Mouse (Mus musculus) heart, embryonic 16.5 days (tissue): ENCODE results near the gene Umodl1. TPM values are rescaled to one million over a fixed set of nuclear protein-coding genes. Genes with fewer than 3 reads are reported as not detected.

Experiments
- ATAC-seq: fragments of 200-750 bp; cut with Nextera tagmentation; replicated peaks from 2 replicates; pipeline ENCODE4 v1.8.0; 2017; ENCODE audit warnings: moderate number of reproducible peaks; ENCODE audit not compliant: insufficient read depth, low FRiP score; ENCODE audit errors: extremely low read depth
- H3K27ac ChIP-seq: fragments of 300-500 bp; sonication (generic); 2 replicates; pipeline ENCODE4 v1.5.1; 2014; ENCODE audit warnings: mild to moderate bottlenecking, low read length, control low read depth, moderate library complexity
- H3K27me3 ChIP-seq: fragments of 300-500 bp; sonication (generic); 2 replicates; pipeline ENCODE4 v1.6.1; 2014; ENCODE audit warnings: low read length, mixed read lengths; ENCODE audit not compliant: control insufficient read depth, insufficient read depth
- H3K36me3 ChIP-seq: fragments of 300-500 bp; sonication (generic); 2 replicates; pipeline ENCODE4 v1.6.1; 2014; ENCODE audit not compliant: control insufficient read depth, insufficient read depth
- H3K4me1 ChIP-seq: fragments of 300-500 bp; sonication (generic); 2 replicates; pipeline ENCODE4 v1.6.1; 2014; ENCODE audit warnings: low read length, mixed read lengths; ENCODE audit not compliant: control insufficient read depth, insufficient read depth
- H3K4me2 ChIP-seq: fragments of 300-500 bp; sonication (generic); 2 replicates; pipeline ENCODE4 v1.6.1; 2014; ENCODE audit warnings: low read depth, mild to moderate bottlenecking, control low read depth, low read length
- H3K4me3 ChIP-seq: fragments of 300-500 bp; sonication (generic); 2 replicates; pipeline ENCODE4 v1.5.1; 2014; ENCODE audit warnings: mild to moderate bottlenecking, control low read depth, low read length
- H3K9ac ChIP-seq: fragments of 300-500 bp; sonication (generic); 2 replicates; pipeline ENCODE4 v1.6.1; 2014; ENCODE audit warnings: low read length, control low read depth
- H3K9me3 ChIP-seq: fragments of 300-500 bp; sonication (generic); replicated peaks from 2 replicates; pipeline ENCODE4 v1.6.1; 2016; ENCODE audit warnings: low read length; ENCODE audit not compliant: control insufficient read depth
- WGBS: fragments of 180-500 bp; shearing (Covaris S2); extraction: QIAGEN DNeasy Blood & Tissue Kit; methylation state at CpG from one replicate; pipeline ENCODE4 v1.1.7; 2014; 5-methylcytosine and 5-hydroxymethylcytosine counted together
- polyA plus RNA-seq: library from polyadenylated mRNA; unstranded; fragments of >200 nt; fragmentation: Nextera tagmentation; extraction: Ambion mirVana; gene quantifications from 2 replicates; pipeline ENCODE4 v1.2.1, GENCODE M21; 2015

Umodl1 gene
- 1.5 and 3.0 TPM in 2 replicates for polyA plus RNA-seq

DNA sequence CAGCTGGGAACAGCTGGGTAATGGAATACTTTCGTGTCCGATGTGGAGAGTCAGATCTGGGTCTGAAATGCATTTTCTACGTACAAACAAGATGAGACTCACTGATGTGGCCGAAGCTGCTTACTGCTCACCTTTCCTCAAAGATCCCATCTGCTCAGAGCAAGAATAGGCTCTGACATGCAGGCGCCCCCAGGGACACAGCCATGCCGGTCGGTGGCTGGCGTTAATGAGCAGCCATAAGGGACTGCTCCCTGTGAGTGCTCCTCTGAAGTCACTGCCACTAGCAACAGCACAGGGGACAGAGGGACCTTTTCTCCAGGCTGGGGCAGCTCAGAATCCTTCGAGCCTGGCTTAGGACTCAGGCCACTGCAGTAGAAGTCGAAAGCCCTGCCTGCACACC is at the start of gene Umodl1:
Gene Umodl1 (plus strand): TSS at position 301 of the 400 bp plus-strand sequence.
- no peaks in the 10 kb centered on the region for H3K4me1 ChIP-seq
- WGBS, result 48% methylated on average over 10 of the region's 10 CpGs
- H3K4me3 ChIP-seq, result no peak within 1 kb of the TSS
- H3K9me3 ChIP-seq, result no peaks in the 10 kb centered on the region
- H3K27ac ChIP-seq, result no peak within 1 kb of the TSS
- 0 out of 2 replicates have a peak, but pooled peaks cover 3% of the 10 kb centered on the region for H3K27me3 ChIP-seq
- no peak within 1 kb of the TSS for H3K9ac ChIP-seq
- ATAC-seq, result no peak
- H3K4me2 ChIP-seq, result no peak within 1 kb of the TSS
- no peaks in the 10 kb centered on the region for H3K36me3 ChIP-seq

DNA sequence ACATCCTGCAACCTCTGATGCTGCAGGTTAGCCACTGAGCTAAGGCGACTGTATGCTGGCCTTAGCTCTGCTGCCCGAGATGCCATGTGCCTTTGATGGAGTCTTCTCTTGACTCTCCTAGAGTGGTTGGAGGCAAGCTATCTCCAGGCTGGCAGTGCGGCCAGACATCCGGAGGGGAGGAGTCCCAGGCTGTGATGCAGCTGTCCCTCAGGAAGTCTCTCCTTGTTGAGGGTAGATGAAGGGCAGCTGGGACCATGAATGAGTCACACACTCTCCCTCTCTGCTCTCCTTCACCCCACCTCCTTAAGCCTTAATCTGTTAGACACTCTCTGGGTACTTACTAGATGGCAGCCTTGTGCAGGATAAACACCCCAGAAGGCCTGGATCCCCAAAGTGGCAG is 46.9 kb upstream of the Umodl1 start:
- H3K4me3 ChIP-seq, result no peak overlapping the region
- ATAC-seq, result no peak
- H3K27me3 ChIP-seq, result peaks cover 9% of the 10 kb centered on the region
- H3K9me3 ChIP-seq, result no peaks in the 10 kb centered on the region
- WGBS, result 36% methylated on average over 4 of the region's 4 CpGs
- no peak overlapping the region for H3K27ac ChIP-seq
- no peak overlapping the region for H3K4me2 ChIP-seq
- H3K36me3 ChIP-seq, result no peaks in the 10 kb centered on the region
- H3K9ac ChIP-seq, result no peak overlapping the region
- no peaks in the 10 kb centered on the region for H3K4me1 ChIP-seq

DNA sequence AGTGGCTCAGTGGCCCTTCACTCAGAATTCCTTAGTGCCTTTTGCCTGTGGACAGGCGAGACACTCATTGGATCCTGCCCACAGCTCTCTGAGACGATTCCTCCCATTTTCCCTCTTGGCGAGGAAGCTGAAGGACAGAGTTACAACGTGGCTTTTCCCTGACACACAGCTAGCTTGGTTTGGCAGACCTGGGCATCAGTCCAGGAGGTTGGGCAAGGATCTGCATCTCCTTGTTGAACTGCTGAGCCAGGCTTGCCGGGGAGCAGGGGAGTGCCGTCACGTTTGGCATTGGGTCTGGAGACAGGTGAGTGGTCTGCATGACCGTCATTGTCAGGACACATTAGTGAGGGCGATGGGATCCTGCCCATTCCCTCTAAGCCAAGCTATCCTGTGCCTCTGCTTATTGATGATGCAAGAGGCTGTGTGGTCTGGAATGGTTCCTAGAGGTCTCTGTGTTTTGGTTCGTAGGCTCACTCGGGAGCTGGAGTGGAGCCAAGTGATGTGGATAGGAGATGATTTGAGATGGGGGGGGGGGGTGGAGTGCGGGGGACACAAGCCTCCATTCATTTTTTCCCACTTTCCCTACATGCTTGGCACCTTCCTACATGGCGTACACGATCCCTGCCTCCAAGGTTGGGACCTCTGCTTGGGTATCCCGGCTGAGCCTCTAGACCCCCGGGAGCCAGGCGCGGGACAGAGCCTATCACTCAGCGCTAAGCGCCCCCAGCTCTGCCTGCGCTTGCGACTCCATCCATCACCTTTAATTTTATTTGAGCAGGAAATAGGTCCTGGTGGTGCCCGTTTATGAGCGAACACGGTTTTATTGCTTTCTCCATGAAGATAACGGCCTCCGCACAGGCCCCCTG is 43.3 kb upstream of the Umodl1 start:
- no peak overlapping the region for H3K4me3 ChIP-seq
- no peak overlapping the region for H3K9ac ChIP-seq
- no peaks in the 10 kb centered on the region for H3K36me3 ChIP-seq
- ATAC-seq, result no peak
- H3K4me1 ChIP-seq, result no peaks in the 10 kb centered on the region
- no peak overlapping the region for H3K4me2 ChIP-seq
- H3K9me3 ChIP-seq, result no peaks in the 10 kb centered on the region
- peaks cover 5% of the 10 kb centered on the region for H3K27me3 ChIP-seq
- H3K27ac ChIP-seq, result no peak overlapping the region
- 63% methylated on average over 27 of the region's 27 CpGs for WGBS

DNA sequence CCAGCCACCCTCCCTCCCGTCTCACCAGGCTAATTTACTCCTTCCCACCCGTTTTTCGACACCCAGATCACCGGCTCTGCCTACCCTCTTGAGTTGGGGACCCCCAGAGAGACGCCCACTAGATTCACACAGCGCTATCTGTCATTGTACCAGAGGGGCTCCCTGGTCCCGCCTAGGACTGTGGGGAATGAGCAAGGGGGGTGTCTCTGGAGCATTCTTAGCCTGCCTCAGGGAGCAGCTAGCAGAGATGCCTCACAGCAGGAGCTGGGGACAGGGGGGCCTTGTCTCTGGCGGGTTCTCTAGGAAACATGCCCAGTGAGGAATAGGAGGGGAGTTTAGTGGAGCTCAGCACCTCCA is 42.7 kb upstream of the Umodl1 start:
- Histone ChIP-seq H3K4me3 (no peak overlapping the region), H3K9ac (no peak overlapping the region), H3K4me2 (no peak overlapping the region), H3K4me1 (no peaks in the 10 kb centered on the region), H3K27me3 (peaks cover 5% of the 10 kb centered on the region), H3K36me3 (no peaks in the 10 kb centered on the region), H3K27ac (no peak overlapping the region), H3K9me3 (no peaks in the 10 kb centered on the region)
- 43% methylated on average over 8 of the region's 8 CpGs for WGBS
- no peak for ATAC-seq

GRCm38 (mm10) chr17:30912536-30912935 is 41.9 kb upstream of the Umodl1 start:
- Histone ChIP-seq H3K36me3 (no peaks in the 10 kb centered on the region), H3K9ac (no peak overlapping the region), H3K27me3 (peaks cover 5% of the 10 kb centered on the region), H3K4me1 (no peaks in the 10 kb centered on the region), H3K4me2 (no peak overlapping the region), H3K27ac (no peak overlapping the region), H3K9me3 (no peaks in the 10 kb centered on the region), H3K4me3 (no peak overlapping the region)
- ATAC-seq, result no peak
- 68% methylated on average over 5 of the region's 5 CpGs for whole genome bisulfite sequencing

- H3K27me3 ChIP-seq, result peaks cover 5% of the 10 kb centered on the region
- H3K4me1 ChIP-seq, result no peaks in the 10 kb centered on the region
- H3K27ac ChIP-seq, result no peak overlapping the region
- no peaks in the 10 kb centered on the region for H3K9me3 ChIP-seq
- ATAC-seq, result no peak
- H3K4me3 ChIP-seq, result no peak overlapping the region
- H3K4me2 ChIP-seq, result no peak overlapping the region
- no peaks in the 10 kb centered on the region for H3K36me3 ChIP-seq
- no peak overlapping the region for H3K9ac ChIP-seq
Measured at GRCm38 (mm10) chr17:30914264-30914663, 40.2 kb upstream of the Umodl1 start.

DNA sequence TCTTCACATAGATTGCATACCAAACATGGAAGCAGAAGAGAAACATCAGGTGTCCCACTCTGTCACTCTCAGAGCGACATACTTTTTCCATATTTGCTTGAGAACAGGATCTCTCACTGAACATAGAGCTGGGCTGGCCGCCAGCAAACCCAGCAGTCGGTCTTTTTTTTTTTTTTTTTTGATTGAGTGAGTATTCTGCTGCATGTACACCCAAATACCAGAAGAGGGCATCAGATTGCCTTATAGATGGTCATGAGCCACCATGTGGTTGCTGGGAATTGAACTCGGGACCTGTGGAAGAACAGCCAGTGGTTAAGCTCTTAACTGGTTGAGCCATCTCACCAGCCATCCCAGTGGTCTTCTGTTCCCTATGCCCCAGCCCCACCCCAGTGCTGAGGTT is 30.9 kb upstream of the Umodl1 start:
- Histone ChIP-seq H3K9me3 (no peaks in the 10 kb centered on the region), H3K9ac (no peak overlapping the region), H3K36me3 (no peaks in the 10 kb centered on the region), H3K27me3 (no peaks in the 10 kb centered on the region), H3K4me3 (no peak overlapping the region), H3K4me2 (no peak overlapping the region), H3K27ac (no peak overlapping the region), H3K4me1 (no peaks in the 10 kb centered on the region)
- no peak for ATAC-seq
- 43% methylated on average over 4 of the region's 4 CpGs for WGBS

GRCm38 (mm10) chr17:30930827-30931226 is 23.6 kb upstream of the Umodl1 start:
- H3K9me3 ChIP-seq, result no peaks in the 10 kb centered on the region
- H3K36me3 ChIP-seq, result no peaks in the 10 kb centered on the region
- 84% methylated on average over 7 of the region's 7 CpGs for WGBS
- H3K4me2 ChIP-seq, result no peak overlapping the region
- no peak overlapping the region for H3K27ac ChIP-seq
- H3K9ac ChIP-seq, result no peak overlapping the region
- H3K4me1 ChIP-seq, result no peaks in the 10 kb centered on the region
- ATAC-seq, result no peak
- H3K4me3 ChIP-seq, result no peak overlapping the region
- H3K27me3 ChIP-seq, result no peaks in the 10 kb centered on the region

GRCm38 (mm10) chr17:30932836-30933235 is 21.6 kb upstream of the Umodl1 start:
- no peak overlapping the region for H3K4me3 ChIP-seq
- WGBS, result 85% methylated on average over 5 of the region's 5 CpGs
- H3K9ac ChIP-seq, result no peak overlapping the region
- no peaks in the 10 kb centered on the region for H3K27me3 ChIP-seq
- H3K36me3 ChIP-seq, result no peaks in the 10 kb centered on the region
- no peak overlapping the region for H3K4me2 ChIP-seq
- no peaks in the 10 kb centered on the region for H3K9me3 ChIP-seq
- H3K4me1 ChIP-seq, result peaks cover under 1% of the 10 kb centered on the region; the same call in 1 of the 2 replicates
- ATAC-seq, result no peak
- no peak overlapping the region for H3K27ac ChIP-seq
